Mouse (Mus musculus): ENCODE measurements around the gene Rtn1. TPM values are rescaled to one million over a fixed set of nuclear protein-coding genes. Genes with fewer than 3 reads are reported as not detected.

Gene Rtn1
- polyA plus RNA-seq, 1 experiment from 2014 or later: 3,326 TPM

GRCm38 (mm10) chr12:72370081-72370480, 38.8 kb downstream of the Rtn1 start:
- H3K4me1 ChIP-seq: peaks cover 48% of the 10 kb centered on the region
- H3K36me3 ChIP-seq: no peaks in the 10 kb centered on the region
- WGBS: 56% methylated on average over 5 of the region's 5 CpGs
- H3K27me3 ChIP-seq (replicated peaks): no peaks in the 10 kb centered on the region
- no peak overlapping the region for H3K4me3 ChIP-seq (replicated peaks)
- ATAC-seq (ENCODE audit: low FRiP score): no peak
- no peaks in the 10 kb centered on the region for H3K9me3 ChIP-seq (replicated peaks)
- no peak overlapping the region for H3K27ac ChIP-seq (replicated peaks)
- H3K4me2 ChIP-seq: no peak overlapping the region
- H3K9ac ChIP-seq (replicated peaks): no peak overlapping the region

GRCm38 (mm10) chr12:72366763-72367162, 42.1 kb downstream of the Rtn1 start:
- no peaks in the 10 kb centered on the region for H3K9me3 ChIP-seq (replicated peaks)
- H3K9ac ChIP-seq (replicated peaks): no peak overlapping the region
- WGBS: 18% methylated on average over 3 of the region's 3 CpGs
- no peaks in the 10 kb centered on the region for H3K36me3 ChIP-seq
- H3K27ac ChIP-seq (replicated peaks): peak overlapping the region; percentile 69; the same call in 1 of the 2 replicates
- no peak overlapping the region for H3K4me2 ChIP-seq
- H3K27me3 ChIP-seq (replicated peaks): no peaks in the 10 kb centered on the region
- H3K4me1 ChIP-seq: peaks cover 41% of the 10 kb centered on the region
- no peak for ATAC-seq (ENCODE audit: low FRiP score)
- H3K4me3 ChIP-seq (replicated peaks): no peak overlapping the region

GRCm38 (mm10) chr12:72366104-72366437, 42.8 kb downstream of the Rtn1 start:
- no peak overlapping the region for H3K4me3 ChIP-seq (replicated peaks)
- H3K36me3 ChIP-seq: no peaks in the 10 kb centered on the region
- H3K27ac ChIP-seq (replicated peaks): peak overlapping the region; percentile 69
- no peaks in the 10 kb centered on the region for H3K27me3 ChIP-seq (replicated peaks)
- H3K9me3 ChIP-seq (replicated peaks): no peaks in the 10 kb centered on the region
- H3K4me1 ChIP-seq: peaks cover 43% of the 10 kb centered on the region
- H3K9ac ChIP-seq (replicated peaks): no peak overlapping the region
- peak; percentile 18; the same call in 1 of the 2 replicates for ATAC-seq (ENCODE audit: low FRiP score)
- 33% methylated on average over 1 of the region's 2 CpGs for WGBS
- no peak overlapping the region for H3K4me2 ChIP-seq

- Histone ChIP-seq H3K9me3 (replicated peaks) (no peaks in the 10 kb centered on the region), H3K9ac (replicated peaks) (no peak overlapping the region), H3K27ac (replicated peaks) (peak overlapping the region; percentile 69), H3K4me2 (no peak overlapping the region), H3K4me1 (peaks cover 43% of the 10 kb centered on the region), H3K4me3 (replicated peaks) (no peak overlapping the region), H3K27me3 (replicated peaks) (no peaks in the 10 kb centered on the region), H3K36me3 (no peaks in the 10 kb centered on the region)
- peak; percentile 86 for ATAC-seq (ENCODE audit: low FRiP score)
- WGBS: 21% methylated on average over 12 of the region's 12 CpGs
Observed at GRCm38 (mm10) chr12:72365231-72366103, 43.4 kb downstream of the Rtn1 start.

- Histone ChIP-seq H3K9ac (replicated peaks) (no peak overlapping the region), H3K27ac (replicated peaks) (peak overlapping the region; percentile 69), H3K4me1 (peaks cover 40% of the 10 kb centered on the region), H3K36me3 (no peaks in the 10 kb centered on the region), H3K4me2 (no peak overlapping the region), H3K4me3 (replicated peaks) (no peak overlapping the region), H3K9me3 (replicated peaks) (no peaks in the 10 kb centered on the region), H3K27me3 (replicated peaks) (no peaks in the 10 kb centered on the region)
- WGBS: 81% methylated on average over 5 of the region's 5 CpGs
- no peak for ATAC-seq (ENCODE audit: low FRiP score)
Observed at GRCm38 (mm10) chr12:72364543-72364942, 44.3 kb downstream of the Rtn1 start.

- H3K36me3 ChIP-seq: no peaks in the 10 kb centered on the region
- H3K27me3 ChIP-seq (replicated peaks): no peaks in the 10 kb centered on the region
- 74% methylated on average over 9 of the region's 9 CpGs for WGBS
- H3K9ac ChIP-seq (replicated peaks): no peak overlapping the region
- no peak overlapping the region for H3K4me2 ChIP-seq
- H3K27ac ChIP-seq (replicated peaks): no peak overlapping the region
- ATAC-seq (ENCODE audit: low FRiP score): no peak
- no peaks in the 10 kb centered on the region for H3K9me3 ChIP-seq (replicated peaks)
- no peak overlapping the region for H3K4me3 ChIP-seq (replicated peaks)
- H3K4me1 ChIP-seq: peaks cover 43% of the 10 kb centered on the region
Observed at GRCm38 (mm10) chr12:72361701-72362354, 47.0 kb downstream of the Rtn1 start.

GRCm38 (mm10) chr12:72360926-72361615, 47.8 kb downstream of the Rtn1 start:
- no peak for ATAC-seq (ENCODE audit: low FRiP score)
- H3K4me2 ChIP-seq: no peak overlapping the region
- no peak overlapping the region for H3K4me3 ChIP-seq (replicated peaks)
- peaks cover 38% of the 10 kb centered on the region for H3K4me1 ChIP-seq
- H3K9me3 ChIP-seq (replicated peaks): no peaks in the 10 kb centered on the region
- H3K9ac ChIP-seq (replicated peaks): no peak overlapping the region
- no peaks in the 10 kb centered on the region for H3K27me3 ChIP-seq (replicated peaks)
- no peaks in the 10 kb centered on the region for H3K36me3 ChIP-seq
- H3K27ac ChIP-seq (replicated peaks): no peak overlapping the region
- WGBS: 79% methylated on average over 5 of the region's 5 CpGs

GRCm38 (mm10) chr12:72359903-72360302, 49.0 kb downstream of the Rtn1 start:
- H3K27me3 ChIP-seq (replicated peaks): no peaks in the 10 kb centered on the region
- H3K27ac ChIP-seq (replicated peaks): no peak overlapping the region
- no peaks in the 10 kb centered on the region for H3K36me3 ChIP-seq
- 76% methylated on average over 3 of the region's 3 CpGs for WGBS
- H3K4me2 ChIP-seq: no peak overlapping the region
- H3K9ac ChIP-seq (replicated peaks): no peak overlapping the region
- no peak for ATAC-seq (ENCODE audit: low FRiP score)
- H3K4me3 ChIP-seq (replicated peaks): no peak overlapping the region
- no peaks in the 10 kb centered on the region for H3K9me3 ChIP-seq (replicated peaks)
- peaks cover 26% of the 10 kb centered on the region for H3K4me1 ChIP-seq

- 37% methylated on average over 11 of the region's 11 CpGs for WGBS
- no peak for ATAC-seq (ENCODE audit: low FRiP score)
- H3K4me1 ChIP-seq: peaks cover 13% of the 10 kb centered on the region
- no peaks in the 10 kb centered on the region for H3K27me3 ChIP-seq (replicated peaks)
- H3K4me2 ChIP-seq: no peak overlapping the region
- no peaks in the 10 kb centered on the region for H3K36me3 ChIP-seq
- H3K27ac ChIP-seq (replicated peaks): peak overlapping the region; percentile 15; the same call in 1 of the 2 replicates
- no peak overlapping the region for H3K4me3 ChIP-seq (replicated peaks)
- no peak overlapping the region for H3K9ac ChIP-seq (replicated peaks)
- H3K9me3 ChIP-seq (replicated peaks): no peaks in the 10 kb centered on the region
Observed at GRCm38 (mm10) chr12:72357667-72358420, 51.0 kb downstream of the Rtn1 start.

GRCm38 (mm10) chr12:72354241-72354640, 54.6 kb downstream of the Rtn1 start:
- Histone ChIP-seq H3K4me1 (peaks cover 13% of the 10 kb centered on the region), H3K9me3 (replicated peaks) (no peaks in the 10 kb centered on the region), H3K27me3 (replicated peaks) (no peaks in the 10 kb centered on the region), H3K9ac (replicated peaks) (no peak overlapping the region), H3K27ac (replicated peaks) (no peak overlapping the region), H3K36me3 (no peaks in the 10 kb centered on the region), H3K4me2 (no peak overlapping the region), H3K4me3 (replicated peaks) (no peak overlapping the region)
- ATAC-seq (ENCODE audit: low FRiP score): no peak
- WGBS: 91% methylated on average over 1 of the region's 1 CpGs

GRCm38 (mm10) chr12:72353506-72353905, 55.3 kb downstream of the Rtn1 start:
- Histone ChIP-seq H3K27ac (replicated peaks) (no peak overlapping the region), H3K9me3 (replicated peaks) (no peaks in the 10 kb centered on the region), H3K9ac (replicated peaks) (no peak overlapping the region), H3K27me3 (replicated peaks) (no peaks in the 10 kb centered on the region), H3K4me3 (replicated peaks) (no peak overlapping the region), H3K36me3 (no peaks in the 10 kb centered on the region), H3K4me1 (peaks cover 13% of the 10 kb centered on the region), H3K4me2 (no peak overlapping the region)
- WGBS: 98% methylated on average over 1 of the region's 1 CpGs
- no peak for ATAC-seq (ENCODE audit: low FRiP score)
